Mouse (Mus musculus) forebrain, embryonic 14.5 days (tissue): ENCODE measurements around the gene Mybpc3. TPM values are rescaled to one million over a fixed set of nuclear protein-coding genes. Genes with fewer than 3 reads are reported as not detected.
A peak's percentile ranks its signal among the peaks of the same experiment; 100 is the strongest.

Experiments
- ATAC-seq: fragments of 200-750 bp; cut with Nextera tagmentation; 2 replicates; pipeline ENCODE4 v1.8.0; 2017; ENCODE audit warnings: mild to moderate bottlenecking, moderate library complexity
- DNase-seq: peaks from one replicate; pipeline ENCODE4 v3.0.0-alpha.2; 2015; ENCODE audit warnings: low spot score
- H3K27ac ChIP-seq: fragments of 300-500 bp; sonication (generic); 2 replicates; pipeline ENCODE4 v1.5.1; 2014; ENCODE audit warnings: low read depth, mild to moderate bottlenecking, control low read depth, low read length, moderate library complexity
- H3K27me3 ChIP-seq: fragments of 300-500 bp; sonication (generic); replicated peaks from 2 replicates; pipeline ENCODE4 v1.6.1; 2014; ENCODE audit warnings: low read length, control low read depth, mixed read lengths; ENCODE audit not compliant: control insufficient read depth, insufficient read depth
- H3K36me3 ChIP-seq: fragments of 300-500 bp; sonication (generic); 2 replicates; pipeline ENCODE4 v1.6.1; 2014; ENCODE audit warnings: low read length, control low read depth; ENCODE audit not compliant: control insufficient read depth, insufficient read depth
- H3K4me1 ChIP-seq: fragments of 300-500 bp; sonication (generic); 2 replicates; pipeline ENCODE4 v1.6.1; 2014; ENCODE audit warnings: antibody characterized with exemption, low read length, control low read depth; ENCODE audit not compliant: control insufficient read depth, insufficient read depth
- H3K4me2 ChIP-seq: fragments of 300-500 bp; sonication (generic); 2 replicates; pipeline ENCODE4 v1.6.1; 2014; ENCODE audit warnings: mild to moderate bottlenecking, control low read depth, low read length
- H3K4me3 ChIP-seq: fragments of 300-500 bp; sonication (generic); 2 replicates; pipeline ENCODE4 v1.5.1; 2014; ENCODE audit warnings: low read depth, low read length, control low read depth
- H3K9ac ChIP-seq: fragments of 300-500 bp; sonication (generic); 2 replicates; pipeline ENCODE4 v1.6.1; 2014; ENCODE audit warnings: mild to moderate bottlenecking, low read length, control low read depth, moderate library complexity
- H3K9me3 ChIP-seq: fragments of 300-500 bp; sonication (generic); replicated peaks from 2 replicates; pipeline ENCODE4 v1.6.1; 2016; ENCODE audit warnings: low read length, control low read depth, mixed read lengths; ENCODE audit not compliant: control insufficient read depth
- WGBS: fragments of 180-500 bp; shearing (Covaris S2); extraction: QIAGEN DNeasy Blood & Tissue Kit; methylation state at CpG from one replicate; pipeline ENCODE4 v1.1.7; 2014; 5-methylcytosine and 5-hydroxymethylcytosine counted together
- polyA plus RNA-seq: library from polyadenylated mRNA; unstranded; fragments of >200 nt; fragmentation: Nextera tagmentation; extraction: Ambion mirVana; gene quantifications from 2 replicates; pipeline ENCODE4 v1.2.1, GENCODE M21; 2014

Gene Mybpc3
- polyA plus RNA-seq, 1 experiment from 2014 or later: not detected

DNA sequence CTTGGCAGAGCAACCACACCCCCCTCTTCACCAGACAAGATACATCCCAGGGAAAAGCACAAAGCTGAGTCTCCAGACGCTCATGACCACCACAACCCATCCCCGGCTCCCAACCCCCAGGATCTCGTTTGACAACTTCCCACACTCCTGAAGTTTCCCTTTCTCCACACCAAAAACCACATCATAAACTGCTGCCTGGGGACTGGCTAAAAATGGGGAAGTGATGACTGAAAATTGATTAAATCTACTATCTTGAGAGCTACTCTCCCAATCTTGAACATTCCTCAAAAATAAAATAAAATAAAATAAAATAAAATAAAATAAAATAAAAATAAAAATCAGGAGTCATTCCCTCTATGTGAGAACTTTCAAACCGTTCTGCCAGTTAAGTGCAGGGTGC is 45.0 kb downstream of the Mybpc3 start:
- no peak overlapping the region for H3K27ac ChIP-seq
- peaks cover 95% of the 10 kb centered on the region for H3K36me3 ChIP-seq
- no peaks in the 10 kb centered on the region for H3K4me1 ChIP-seq
- ATAC-seq: no peak
- WGBS: 88% methylated on average over 4 of the region's 4 CpGs
- no peak overlapping the region for H3K9ac ChIP-seq
- no peak overlapping the region for H3K4me2 ChIP-seq
- DNase-seq: no peak
- H3K27me3 ChIP-seq: no peaks in the 10 kb centered on the region
- no peak overlapping the region for H3K4me3 ChIP-seq
- H3K9me3 ChIP-seq: no peaks in the 10 kb centered on the region

DNA sequence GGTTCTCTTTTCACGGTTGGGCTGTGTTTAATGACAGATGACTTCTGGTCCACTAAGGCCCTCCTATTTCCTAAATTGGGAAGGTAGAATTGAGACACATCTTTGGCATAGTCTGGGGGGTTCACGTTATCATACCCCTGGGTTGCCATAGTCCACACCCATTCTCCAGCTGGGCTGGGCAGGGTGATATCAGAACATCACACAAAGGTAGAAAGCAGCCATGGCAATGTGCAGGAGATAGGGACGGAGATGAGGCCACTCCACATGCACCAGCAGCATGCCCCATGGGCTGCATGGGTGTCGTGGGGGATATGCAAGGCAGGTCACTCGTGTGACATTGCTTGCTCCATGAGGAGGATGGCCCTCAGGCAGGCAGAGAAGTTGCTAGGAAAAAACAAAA is 45.6 kb downstream of the Mybpc3 start:
- WGBS: 92% methylated on average over 5 of the region's 5 CpGs
- Histone ChIP-seq H3K4me1 (no peaks in the 10 kb centered on the region), H3K9me3 (no peaks in the 10 kb centered on the region), H3K27ac (no peak overlapping the region), H3K36me3 (peaks cover 93% of the 10 kb centered on the region), H3K4me2 (no peak overlapping the region), H3K9ac (no peak overlapping the region), H3K27me3 (no peaks in the 10 kb centered on the region), H3K4me3 (no peak overlapping the region)
- DNase-seq: no peak
- ATAC-seq: no peak

DNA sequence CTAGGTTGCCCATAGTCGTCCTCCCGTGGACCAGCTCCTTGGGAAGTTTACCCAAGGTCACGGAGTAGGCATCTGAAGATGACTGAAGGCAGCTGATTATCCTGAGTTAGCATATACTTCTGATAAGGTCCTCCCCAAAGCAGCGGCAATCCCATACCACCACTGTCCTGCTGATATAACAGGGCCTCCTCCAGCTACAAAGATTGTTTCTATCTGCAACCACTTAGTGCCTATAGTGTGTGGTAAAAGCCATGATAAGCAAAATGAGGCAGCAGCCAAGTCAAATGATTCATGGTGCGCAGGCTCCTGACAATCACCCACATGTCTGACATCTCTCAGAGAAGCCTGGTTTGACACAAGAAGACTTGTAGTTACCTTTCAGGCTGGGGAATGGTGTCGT is 47.0 kb downstream of the Mybpc3 start:
- H3K27me3 ChIP-seq: no peaks in the 10 kb centered on the region
- peaks cover 93% of the 10 kb centered on the region for H3K36me3 ChIP-seq
- no peaks in the 10 kb centered on the region for H3K4me1 ChIP-seq
- no peak overlapping the region for H3K27ac ChIP-seq
- H3K4me2 ChIP-seq: no peak overlapping the region
- no peak for DNase-seq
- no peaks in the 10 kb centered on the region for H3K9me3 ChIP-seq
- H3K4me3 ChIP-seq: no peak overlapping the region
- ATAC-seq: no peak
- H3K9ac ChIP-seq: no peak overlapping the region
- 91% methylated on average over 6 of the region's 6 CpGs for WGBS

DNA sequence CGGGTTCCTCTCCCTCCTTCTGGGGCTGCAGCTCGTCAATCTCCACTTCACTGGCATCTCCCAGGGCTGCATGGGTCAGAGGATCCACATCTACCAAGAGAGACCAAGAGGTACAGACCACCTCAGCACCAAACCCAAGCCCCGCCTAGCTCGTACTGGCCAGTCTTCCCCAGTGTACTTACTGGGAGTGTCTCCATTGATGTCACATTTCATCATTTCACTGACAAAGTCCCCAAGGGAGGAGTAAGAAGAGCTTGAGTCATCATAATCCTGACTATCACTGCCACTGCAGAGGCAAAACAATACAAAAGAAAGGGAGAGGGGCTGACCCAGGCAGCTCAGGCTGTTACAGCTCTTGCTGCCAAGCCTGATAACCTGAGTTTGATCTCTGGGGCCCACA is 49.7 kb downstream of the Mybpc3 start:
- Histone ChIP-seq H3K4me1 (no peaks in the 10 kb centered on the region), H3K9ac (no peak overlapping the region), H3K4me3 (no peak overlapping the region), H3K9me3 (no peaks in the 10 kb centered on the region), H3K27ac (no peak overlapping the region), H3K4me2 (no peak overlapping the region), H3K27me3 (no peaks in the 10 kb centered on the region), H3K36me3 (peaks cover 91% of the 10 kb centered on the region)
- ATAC-seq (no peak), DNase-seq (no peak)
- 78% methylated on average over 4 of the region's 4 CpGs for WGBS

DNA sequence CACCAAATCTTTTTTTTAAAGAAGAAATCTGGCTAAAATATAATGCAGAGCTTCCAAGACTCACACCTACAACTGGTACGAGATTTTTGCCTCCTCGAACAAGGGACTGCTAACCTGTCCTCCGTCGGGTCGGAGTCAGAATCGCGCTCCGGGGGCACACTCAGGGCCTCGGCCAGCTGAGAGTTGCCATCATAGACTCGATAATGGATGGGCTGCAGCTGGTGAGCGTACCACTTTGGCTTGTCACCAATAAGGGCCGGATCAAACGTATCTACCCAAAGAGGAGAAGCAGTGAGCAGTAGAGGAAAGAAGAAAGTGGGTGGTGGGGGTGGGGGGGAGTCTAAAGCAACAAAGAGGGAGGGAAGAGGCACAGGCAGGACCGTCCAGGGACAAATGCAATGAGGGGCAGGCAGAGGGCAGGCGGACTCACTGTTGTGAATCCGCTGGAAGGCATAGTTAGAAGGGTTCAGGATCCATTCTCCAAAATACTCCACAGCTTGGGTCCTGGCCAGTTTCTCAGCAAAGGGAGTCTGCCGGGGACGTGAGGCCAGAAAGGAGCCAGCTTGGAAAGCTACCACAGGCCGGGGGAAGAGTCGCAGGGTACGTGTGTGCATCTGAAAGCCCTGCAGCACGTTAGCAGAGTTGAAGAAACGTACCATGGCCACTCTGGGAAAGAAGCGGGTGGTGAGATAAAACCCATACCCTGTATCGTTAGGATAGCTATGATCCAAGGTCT is 51.8 kb downstream of the Mybpc3 start:
- WGBS: 89% methylated on average over 25 of the region's 25 CpGs

DNA sequence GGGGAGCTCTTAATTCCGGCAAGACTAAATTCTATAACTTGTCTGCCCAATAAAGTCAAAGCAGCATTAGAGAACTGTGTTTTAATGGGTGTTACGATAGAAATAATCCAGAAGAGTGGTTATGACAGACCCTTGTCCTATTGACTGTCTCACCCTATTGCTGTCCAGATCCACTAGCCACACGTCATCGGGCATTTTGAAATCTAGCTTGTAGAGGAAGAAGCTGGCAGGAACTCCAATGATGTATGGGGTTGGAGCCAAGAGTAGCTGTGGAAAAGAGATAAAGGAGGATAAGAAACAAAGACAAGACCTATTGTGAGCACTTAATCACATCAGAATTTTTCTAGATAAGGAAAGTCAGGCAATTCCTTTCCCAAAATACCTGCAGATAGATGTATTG is 57.5 kb downstream of the Mybpc3 start:
- no peak overlapping the region for H3K4me2 ChIP-seq
- DNase-seq: no peak
- H3K36me3 ChIP-seq: peaks cover 63% of the 10 kb centered on the region
- WGBS: 93% methylated on average over 4 of the region's 4 CpGs
- peaks cover 2% of the 10 kb centered on the region; the same call in 1 of the 2 replicates for H3K4me1 ChIP-seq
- H3K9me3 ChIP-seq: no peaks in the 10 kb centered on the region
- H3K27ac ChIP-seq: no peak overlapping the region
- H3K27me3 ChIP-seq: no peaks in the 10 kb centered on the region
- no peak overlapping the region for H3K9ac ChIP-seq
- no peak overlapping the region for H3K4me3 ChIP-seq
- ATAC-seq: no peak

More for the DNA sequence above, 51.8 kb downstream of the Mybpc3 start:
- Histone ChIP-seq H3K4me3 (no peak overlapping the region), H3K27ac (no peak overlapping the region), H3K36me3 (peaks cover 87% of the 10 kb centered on the region), H3K9ac (no peak overlapping the region), H3K4me1 (no peaks in the 10 kb centered on the region), H3K4me2 (no peak overlapping the region), H3K27me3 (no peaks in the 10 kb centered on the region), H3K9me3 (no peaks in the 10 kb centered on the region)
- DNase-seq: no peak
- ATAC-seq: no peak

DNA sequence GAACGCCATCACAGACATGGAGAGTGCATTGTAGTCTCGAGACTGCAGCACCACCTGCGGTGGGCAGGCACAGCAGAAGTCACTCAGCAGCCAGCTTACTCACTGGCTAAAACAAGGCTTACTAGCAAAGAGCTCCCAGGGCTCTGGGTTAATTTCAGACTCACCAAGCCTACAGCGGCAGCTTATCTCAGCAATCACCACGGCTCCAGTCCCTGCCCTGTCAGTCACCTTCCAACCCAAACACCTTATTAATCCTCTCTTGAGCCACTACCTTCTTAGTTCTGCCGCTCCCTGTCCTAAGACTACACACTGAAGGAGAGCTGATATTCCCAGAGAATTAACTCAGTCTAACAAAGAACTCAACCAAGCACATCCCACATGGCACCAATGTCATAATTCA is 58.3 kb downstream of the Mybpc3 start:
- Histone ChIP-seq H3K9ac (no peak overlapping the region), H3K4me1 (peaks cover 8% of the 10 kb centered on the region), H3K27ac (no peak overlapping the region), H3K4me3 (no peak overlapping the region), H3K36me3 (peaks cover 58% of the 10 kb centered on the region), H3K27me3 (no peaks in the 10 kb centered on the region), H3K4me2 (no peak overlapping the region), H3K9me3 (no peaks in the 10 kb centered on the region)
- no peak for ATAC-seq
- 77% methylated on average over 6 of the region's 6 CpGs for WGBS
- DNase-seq: no peak

DNA sequence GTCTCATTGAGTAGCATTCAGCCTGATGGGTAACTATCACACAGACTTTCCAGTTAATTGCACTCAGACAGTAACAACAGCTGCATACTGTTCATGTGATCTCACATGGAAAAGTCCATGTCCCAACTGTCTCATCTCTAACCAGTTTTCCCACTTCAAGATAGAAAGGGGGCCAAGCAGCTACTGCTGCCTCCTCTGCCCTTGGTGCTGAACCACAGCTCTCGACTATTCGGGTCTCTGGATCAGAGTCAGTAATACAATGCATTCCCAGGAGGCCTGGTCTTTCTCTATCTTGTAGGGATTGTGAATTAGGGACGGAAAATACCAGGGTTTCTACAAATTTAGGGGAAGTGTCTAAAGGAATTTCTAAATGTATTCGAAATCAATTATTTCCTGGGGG is 61.9 kb downstream of the Mybpc3 start:
- peaks cover 27% of the 10 kb centered on the region for H3K36me3 ChIP-seq
- 44% methylated on average over 4 of the region's 4 CpGs for WGBS
- no peak for ATAC-seq
- no peaks in the 10 kb centered on the region for H3K9me3 ChIP-seq
- H3K4me1 ChIP-seq: peaks cover 15% of the 10 kb centered on the region
- no peaks in the 10 kb centered on the region for H3K27me3 ChIP-seq
- DNase-seq: no peak
- H3K27ac ChIP-seq: no peak overlapping the region
- H3K4me3 ChIP-seq: no peak overlapping the region
- no peak overlapping the region for H3K9ac ChIP-seq
- H3K4me2 ChIP-seq: no peak overlapping the region

DNA sequence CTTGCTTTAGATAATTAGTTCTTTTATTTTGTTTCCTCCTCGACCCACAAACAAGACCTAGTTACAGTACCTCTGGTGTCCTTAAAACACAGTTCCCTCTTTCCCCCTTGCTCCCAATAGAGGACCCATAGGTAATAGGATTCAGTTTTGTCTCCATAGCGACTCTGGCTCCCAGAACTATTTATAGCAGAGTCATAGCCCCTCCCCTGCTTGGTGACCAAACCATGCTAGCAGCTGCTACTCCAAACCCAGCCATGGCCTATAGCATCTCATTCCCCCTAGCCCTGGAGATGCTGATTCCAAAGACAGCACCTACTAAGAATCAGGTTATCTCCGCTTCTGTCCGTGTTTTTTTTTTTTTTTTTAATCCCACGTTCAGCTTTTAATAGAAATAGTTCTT is 62.8 kb downstream of the Mybpc3 start:
- no peak for ATAC-seq
- H3K9ac ChIP-seq: 0 out of 2 replicates have a peak overlapping the region, but pooled peaks have one; percentile 4

More for the DNA sequence above, 62.8 kb downstream of the Mybpc3 start:
- Histone ChIP-seq H3K36me3 (peaks cover 21% of the 10 kb centered on the region), H3K4me2 (no peak overlapping the region), H3K27me3 (no peaks in the 10 kb centered on the region), H3K4me1 (peaks cover 15% of the 10 kb centered on the region), H3K9me3 (no peaks in the 10 kb centered on the region), H3K27ac (no peak overlapping the region), H3K4me3 (no peak overlapping the region)
- WGBS: 73% methylated on average over 5 of the region's 5 CpGs
- no peak for DNase-seq
